Comparison of ENCODE assay signal across 9 mouse cellular contexts in the genomic region with DNA sequence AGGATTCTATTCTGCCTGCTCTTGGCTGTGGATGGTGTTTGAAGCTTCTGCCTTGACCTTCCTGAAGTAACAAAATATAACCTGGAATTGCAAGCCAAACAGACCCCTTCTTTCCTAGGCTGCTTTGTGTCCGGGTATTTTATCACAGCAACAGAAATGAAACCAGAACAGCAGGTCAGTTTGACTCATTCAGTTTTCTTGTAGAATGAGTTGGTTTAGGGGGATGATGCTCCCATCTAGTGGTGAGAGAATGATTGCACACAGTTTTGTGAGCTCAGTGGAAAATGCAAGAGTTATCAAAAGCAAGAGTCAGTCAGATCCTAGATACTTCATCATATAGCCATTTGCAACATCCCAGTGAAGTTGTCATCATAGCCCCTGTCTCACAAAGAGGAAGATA. TPM values are rescaled to one million over a fixed set of nuclear protein-coding genes. Genes with fewer than 3 reads are reported as not detected.
DNase-seq lines count a peak whose midpoint lies in the region; ATAC-seq and TF ChIP-seq lines count a peak whose summit lies in the region.
"Had no signal": no experiment of that assay in that cellular context is flagged by ENCODE, and none has a peak within 500 bp of the region (broad histone marks: within the 10 kb centered on the region; RNA-seq: fewer than 3 reads in every experiment).

No protein-coding gene starts in this region.

- no peak for TF ChIP-seq POLR2A in MEL (IDR thresholded peaks at IDR 0.05; ENCODE audit: control insufficient read depth in 1 of 2, insufficient read depth in 1 of 2, low read depth in 1 of 2, low read length in 2 of 2, poor library complexity in 1 of 2)

- DNase-seq in cerebellum, adult 9-11 months = no peak
- DNase-seq in kidney, postnatal 10 days = peak; percentile 11
- DNase-seq in MEL (ENCODE audit: low read depth, low spot score) = peak; percentile 33
- DNase-seq in thymus, postnatal 25 days = no peak
- DNase-seq in gastrocnemius, postnatal 36 days = no peak

- no peaks in the 10 kb centered on the region for H3K9me3 ChIP-seq in kidney, embryonic 14.5 days (ENCODE audit: control insufficient read depth, low read length)
- H3K9me3 ChIP-seq in MEL (replicated peaks; ENCODE audit: insufficient read depth, low read length) = no peaks in the 10 kb centered on the region
- H3K9me3 ChIP-seq: limb, embryonic 15.5 days had no signal

- peak; percentile 72 for TF ChIP-seq RAD21 in MEL (IDR thresholded peaks at IDR 0.05; ENCODE audit: low read depth, low read length)

- WGBS in kidney, embryonic 14.5 days = 61% methylated on average over 1 of the region's 1 CpGs

- no peak overlapping the region for H3K4me2 ChIP-seq in kidney, embryonic 14.5 days (replicated peaks; ENCODE audit: low read depth, low read length)
- H3K4me2 ChIP-seq: limb, embryonic 15.5 days had no signal

- H3K36me3 ChIP-seq in kidney, embryonic 14.5 days (ENCODE audit: control insufficient read depth, insufficient read depth, low read length) = no peaks in the 10 kb centered on the region
- no peaks in the 10 kb centered on the region for H3K36me3 ChIP-seq in MEL (ENCODE audit: control insufficient read depth in 1 of 2, insufficient read depth in 2 of 2, low read length in 2 of 2)
- H3K36me3 ChIP-seq: limb, embryonic 15.5 days had no signal

- H3K27me3 ChIP-seq in kidney, embryonic 14.5 days (ENCODE audit: control insufficient read depth, insufficient read depth, low read length) = no peaks in the 10 kb centered on the region
- H3K27me3 ChIP-seq in MEL (ENCODE audit: control insufficient read depth in 1 of 2, insufficient read depth in 2 of 2, low read length in 2 of 2) = no peaks in the 10 kb centered on the region; a peak in 1 of 4 replicates
- H3K27me3 ChIP-seq: limb, embryonic 15.5 days had no signal

- H3K4me3 ChIP-seq in kidney, embryonic 14.5 days (ENCODE audit: low read length) = no peak overlapping the region
- no peak overlapping the region for H3K4me3 ChIP-seq in MEL (ENCODE audit: control insufficient read depth in 1 of 2, insufficient read depth in 1 of 2, low read depth in 2 of 2, low read length in 2 of 2)
- H3K4me3 ChIP-seq: limb, embryonic 15.5 days had no signal

- H3K4me1 ChIP-seq in kidney, embryonic 14.5 days (ENCODE audit: control insufficient read depth, insufficient read depth, low read length) = no peaks in the 10 kb centered on the region
- H3K4me1 ChIP-seq in MEL (ENCODE audit: control insufficient read depth in 1 of 2, insufficient read depth in 2 of 2, low read length in 2 of 2) = no peaks in the 10 kb centered on the region
- H3K4me1 ChIP-seq: limb, embryonic 15.5 days had no signal

- intact Hi-C loops in gastrocnemius, postnatal 36 days (cut with DNase I) = loop anchor here (2.0 kb wide), 2 partner anchors 111 to 381 kb away; no protein-coding TSS in a partner anchor

- no peak overlapping the region for H3K9ac ChIP-seq in kidney, embryonic 14.5 days (ENCODE audit: low read depth, low read length)
- no peak overlapping the region for H3K9ac ChIP-seq in MEL (ENCODE audit: control insufficient read depth, low read depth, low read length, poor library complexity, severe bottlenecking)
- H3K9ac ChIP-seq: limb, embryonic 15.5 days had no signal

- ATAC-seq in cerebellum, adult (ENCODE audit: insufficient number of reproducible peaks, low FRiP score, low TSS enrichment) = peak; percentile 42; the same call in 1 of the 2 replicates
- no peak for ATAC-seq in kidney, embryonic 14.5 days (ENCODE audit: low FRiP score, low TSS enrichment)
- ATAC-seq in inflammation-experienced regulatory T-cells, adult 6 months = peak; percentile 43

- TF ChIP-seq CTCF in MEL (IDR thresholded peaks at IDR 0.05 in 2 of 3, conservative IDR thresholded peaks at IDR 0.05 in 1 of 3; ENCODE audit: control insufficient read depth in 1 of 3, insufficient read depth in 1 of 3, low read depth in 2 of 3, low read length in 3 of 3, poor library complexity in 1 of 3, severe bottlenecking in 1 of 3) = peak in 2 of 3 experiments; percentile 21 to 70; a peak in 3 of 6 replicates

- TF ChIP-seq EP300 in MEL (IDR thresholded peaks at IDR 0.05; ENCODE audit: low read depth in 1 of 2, low read length in 2 of 2) = no peak

- H3K27ac ChIP-seq in kidney, embryonic 14.5 days (ENCODE audit: low read depth, low read length) = no peak overlapping the region
- no peak overlapping the region for H3K27ac ChIP-seq in MEL (ENCODE audit: control insufficient read depth, low read depth, low read length)
- H3K27ac ChIP-seq: limb, embryonic 15.5 days had no signal

- no peaks in the 10 kb centered on the region for H3K79me2 ChIP-seq in MEL (ENCODE audit: control insufficient read depth, insufficient read depth, low read length, poor library complexity)

TF ChIP-seq in MEL, 35 proteins besides CTCF, POLR2A, EP300 and RAD21:
- TF ChIP-seq SMC3 (IDR thresholded peaks at IDR 0.05; ENCODE audit: low read depth, low read length) = peak; percentile 65
- no peak for TF ChIP-seq ETS1 (IDR thresholded peaks at IDR 0.05; ENCODE audit: low read depth, low read length)
- TF ChIP-seq ZC3H11A (IDR thresholded peaks at IDR 0.05; ENCODE audit: low read depth, low read length) = peak; percentile 40
TF ChIP-seq in MEL: peak in this region for 2.

RNA-seq across cellular contexts. Expression of gene Tmem177, which starts 16.7 kb away (rescaled TPM):
- 4.6 and 7.4 TPM in 2 replicates for polyA plus RNA-seq in kidney, embryonic 14.5 days (2014; fragmentation: Nextera tagmentation; extraction: Ambion mirVana)
- 6.0 and 6.2 TPM in 2 replicates for total RNA-seq in MEL (2012; rRNA removed)
- 1 to 10 TPM in 1 of 2 experiments, not detected in 1; 7.5 TPM for polyA plus RNA-seq in MEL (2012; ENCODE audit: insufficient read depth in 1 of 2, insufficient read length in 2 of 2, low read depth in 1 of 2, low replicate concordance in 2 of 2, missing spikeins in 1 of 2)
- 1 to 10 TPM; 6.6 to 8.1 (median 6.7) TPM for polyA plus RNA-seq in inflammation-experienced regulatory T-cells, adult 6 months (2017; shearing (Covaris generic))
- total RNA-seq in gastrocnemius, postnatal 36 days (2021) = 1 to 10 TPM; 5.4 to 6.0 TPM

Comparison
In these comparisons a context has a peak if more than half of its experiments do, and no peak if none do; other contexts are left out.
1. DNase-seq: peak in kidney, postnatal 10 days (single experiment) and MEL (single experiment); none in cerebellum, adult 9-11 months (single experiment), thymus, postnatal 25 days (single experiment) and gastrocnemius, postnatal 36 days (0 of 2).